Mouse (Mus musculus) intestine, embryonic 16.5 days (tissue): ENCODE results near the gene Lekr1. TPM values are rescaled to one million over a fixed set of nuclear protein-coding genes. Genes with fewer than 3 reads are reported as not detected.
A peak's percentile ranks its signal among the peaks of the same experiment; 100 is the strongest.

ENCODE experiments used
- ATAC-seq: fragments of 200-750 bp; cut with Nextera tagmentation; 2 replicates; pipeline ENCODE4 v1.8.0; 2017; ENCODE audit warnings: moderate TSS enrichment, moderate library complexity
- H3K27ac ChIP-seq: fragments of 300-500 bp; sonication (generic); 2 replicates; pipeline ENCODE4 v1.5.1; 2014; ENCODE audit warnings: mild to moderate bottlenecking, low read length
- H3K27me3 ChIP-seq: fragments of 300-500 bp; sonication (generic); replicated peaks from 2 replicates; pipeline ENCODE4 v1.6.1; 2014; ENCODE audit warnings: low read length, control low read depth, mixed read lengths; ENCODE audit not compliant: control insufficient read depth, insufficient read depth
- H3K36me3 ChIP-seq: fragments of 300-500 bp; sonication (generic); 2 replicates; pipeline ENCODE4 v1.6.1; 2014; ENCODE audit warnings: low read length, control low read depth; ENCODE audit not compliant: control insufficient read depth, insufficient read depth
- H3K4me1 ChIP-seq: fragments of 300-500 bp; sonication (generic); 2 replicates; pipeline ENCODE4 v1.6.1; 2014; ENCODE audit warnings: low read length, control low read depth, mixed read lengths; ENCODE audit not compliant: control insufficient read depth, insufficient read depth
- H3K4me2 ChIP-seq: fragments of 300-500 bp; sonication (generic); 2 replicates; pipeline ENCODE4 v1.6.1; 2014; ENCODE audit warnings: low read depth, low read length, control low read depth
- H3K4me3 ChIP-seq: fragments of 300-500 bp; sonication (generic); 2 replicates; pipeline ENCODE4 v1.5.1; 2014; ENCODE audit warnings: mild to moderate bottlenecking, low read length
- H3K9ac ChIP-seq: fragments of 300-500 bp; sonication (generic); 2 replicates; pipeline ENCODE4 v1.6.1; 2014; ENCODE audit warnings: low read depth, low read length
- H3K9me3 ChIP-seq: fragments of 300-500 bp; sonication (generic); 2 replicates; pipeline ENCODE4 v1.6.1; 2016; ENCODE audit warnings: low read length, control low read depth; ENCODE audit not compliant: control insufficient read depth
- whole genome bisulfite sequencing: fragments of 180-500 bp; shearing (Covaris S2); extraction: QIAGEN DNeasy Blood & Tissue Kit; methylation state at CpG from one replicate; pipeline ENCODE4 v1.1.7; 2014; 5-methylcytosine and 5-hydroxymethylcytosine counted together
- polyA plus RNA-seq: library from polyadenylated mRNA; unstranded; fragments of >200 nt; fragmentation: Nextera tagmentation; extraction: Ambion mirVana; gene quantifications from 2 replicates; pipeline ENCODE4 v1.2.1, GENCODE M21; 2015

Gene Lekr1
- polyA plus RNA-seq, 1 experiment from 2014 or later = 7.3 TPM

DNA sequence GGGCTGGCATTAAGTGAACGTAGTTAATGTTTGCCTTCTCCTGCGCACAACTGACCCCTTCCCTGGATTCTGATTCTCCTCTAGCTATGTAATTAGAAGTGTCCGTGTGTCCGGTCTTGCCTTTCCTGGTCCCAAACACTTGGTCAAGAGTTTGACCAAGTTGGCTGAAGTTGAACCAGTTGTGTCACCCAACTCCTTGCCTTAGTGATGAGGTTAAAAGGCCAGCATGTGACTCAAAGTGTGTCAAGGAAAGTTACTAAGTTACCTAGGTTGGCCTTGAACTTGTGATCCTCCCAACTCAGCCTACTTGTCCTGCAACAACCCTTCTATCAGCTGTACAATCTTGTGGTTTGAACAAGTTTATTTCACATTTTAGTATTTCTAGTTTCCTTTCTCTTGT is 5.7 kb upstream of the Lekr1 start:
- Histone ChIP-seq H3K4me2 (no peak overlapping the region), H3K9me3 (no peaks in the 10 kb centered on the region), H3K36me3 (no peaks in the 10 kb centered on the region), H3K4me1 (peaks cover 4% of the 10 kb centered on the region; the same call in 1 of the 2 replicates), H3K27ac (no peak overlapping the region), H3K27me3 (no peaks in the 10 kb centered on the region), H3K9ac (no peak overlapping the region), H3K4me3 (no peak overlapping the region)
- WGBS = 88% methylated on average over 4 of the region's 4 CpGs
- ATAC-seq = no peak

DNA sequence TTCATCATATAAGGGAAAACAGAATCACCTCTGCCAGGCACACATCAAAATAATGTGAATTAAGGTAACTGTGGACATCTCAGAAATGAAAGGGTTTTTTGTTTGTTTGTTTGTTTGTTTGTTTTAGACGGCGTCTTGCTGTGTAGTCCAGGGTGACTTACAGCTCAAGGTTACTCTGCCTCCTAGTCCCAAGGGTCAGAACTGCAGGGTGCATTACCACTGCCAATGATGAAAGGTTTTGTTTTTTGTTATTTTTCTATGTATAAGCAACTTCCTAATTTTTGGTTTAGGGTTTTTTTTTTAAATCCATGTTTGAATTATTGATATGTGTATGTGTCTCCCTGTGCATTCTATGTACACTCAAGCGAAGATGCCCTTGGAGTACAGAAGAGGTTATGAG is 4.3 kb upstream of the Lekr1 start:
- Histone ChIP-seq H3K4me2 (no peak overlapping the region), H3K9me3 (no peaks in the 10 kb centered on the region), H3K27me3 (no peaks in the 10 kb centered on the region), H3K4me3 (no peak overlapping the region), H3K27ac (no peak overlapping the region), H3K9ac (no peak overlapping the region), H3K36me3 (no peaks in the 10 kb centered on the region), H3K4me1 (peaks cover 4% of the 10 kb centered on the region; the same call in 1 of the 2 replicates)
- WGBS = 68% methylated on average over 3 of the region's 3 CpGs
- ATAC-seq = no peak

DNA sequence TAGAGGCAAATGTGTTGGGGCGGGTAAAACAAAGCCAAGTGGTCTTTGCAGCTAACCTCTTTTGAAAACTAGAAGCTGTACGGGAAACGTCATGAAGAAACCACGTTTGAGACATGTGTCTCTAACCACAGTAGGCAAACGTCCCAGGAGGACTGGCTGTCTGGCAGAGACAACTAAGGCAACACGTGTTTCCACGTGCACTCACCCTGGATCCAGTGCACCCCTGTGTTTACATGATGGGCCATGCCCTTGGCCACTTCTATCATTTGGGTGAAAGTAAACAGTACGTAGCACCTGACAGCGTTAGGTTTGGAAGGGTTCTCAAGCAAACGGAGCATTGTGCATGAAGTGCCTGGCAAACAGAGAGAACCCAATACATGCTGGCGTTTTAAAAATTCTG is 2.9 kb upstream of the Lekr1 start:
- Histone ChIP-seq H3K4me1 (peaks cover 4% of the 10 kb centered on the region; the same call in 1 of the 2 replicates), H3K27ac (no peak overlapping the region), H3K9ac (no peak overlapping the region), H3K36me3 (no peaks in the 10 kb centered on the region), H3K27me3 (no peaks in the 10 kb centered on the region), H3K4me3 (no peak overlapping the region), H3K4me2 (no peak overlapping the region), H3K9me3 (no peaks in the 10 kb centered on the region)
- no peak for ATAC-seq
- 33% methylated on average over 11 of the region's 11 CpGs for WGBS

DNA sequence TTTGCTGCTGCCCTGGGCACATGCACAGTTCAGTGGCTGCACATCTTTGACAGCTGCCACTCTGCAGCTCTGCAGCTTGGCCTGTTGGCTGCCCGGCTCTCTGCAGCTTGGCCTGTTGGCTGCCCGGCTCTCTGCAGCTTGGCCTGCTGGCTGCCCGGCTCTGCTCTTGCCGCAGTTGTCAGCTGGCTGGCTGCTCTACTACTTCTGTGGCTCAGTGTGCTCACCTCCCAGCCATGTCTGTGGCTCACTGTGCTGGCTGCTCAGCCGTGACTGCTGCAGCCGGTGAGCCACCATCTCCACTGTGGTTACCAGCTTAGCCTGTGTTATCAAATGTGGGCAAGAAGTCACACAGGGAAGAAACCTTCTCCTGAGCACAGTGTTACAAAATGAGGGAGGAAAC is 4.2 kb downstream of the Lekr1 start:
- H3K4me1 ChIP-seq = no peaks in the 10 kb centered on the region; the same call in 1 of the 2 replicates
- no peak overlapping the region for H3K4me2 ChIP-seq
- no peak overlapping the region for H3K4me3 ChIP-seq
- H3K27ac ChIP-seq = no peak overlapping the region
- no peak for ATAC-seq
- H3K9me3 ChIP-seq = no peaks in the 10 kb centered on the region
- H3K36me3 ChIP-seq = no peaks in the 10 kb centered on the region
- no peak overlapping the region for H3K9ac ChIP-seq
- H3K27me3 ChIP-seq = no peaks in the 10 kb centered on the region
- WGBS = 70% methylated on average over 6 of the region's 6 CpGs

DNA sequence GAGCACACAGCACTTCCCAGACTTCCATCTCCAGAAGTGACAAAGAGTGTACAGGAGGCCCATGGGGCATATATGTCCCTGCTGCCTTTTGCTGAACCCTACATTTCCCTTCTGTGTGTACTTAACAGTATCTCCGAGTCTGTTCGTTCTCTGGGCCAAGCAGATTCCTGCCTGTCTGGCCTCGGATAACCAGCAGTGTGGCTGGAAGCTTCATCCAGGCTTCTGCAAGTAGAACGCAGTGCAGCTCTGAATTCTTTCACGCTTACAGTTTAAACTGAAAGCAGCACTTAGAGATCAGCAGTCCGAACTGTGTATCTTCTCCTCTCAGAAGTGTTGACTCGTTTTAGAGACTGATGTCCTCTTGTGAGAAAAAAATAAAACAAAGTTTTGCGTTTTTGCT is 7.7 kb downstream of the Lekr1 start:
- WGBS = 34% methylated on average over 8 of the region's 8 CpGs
- no peak overlapping the region for H3K4me3 ChIP-seq
- H3K27ac ChIP-seq = peak overlapping the region; percentile 20
- H3K9me3 ChIP-seq = no peaks in the 10 kb centered on the region
- H3K36me3 ChIP-seq = no peaks in the 10 kb centered on the region
- H3K27me3 ChIP-seq = no peaks in the 10 kb centered on the region
- no peaks in the 10 kb centered on the region for H3K4me1 ChIP-seq
- ATAC-seq = peak; percentile 42; the same call in 1 of the 2 replicates
- no peak overlapping the region for H3K9ac ChIP-seq
- peak overlapping the region; percentile 11; the same call in 1 of the 2 replicates for H3K4me2 ChIP-seq

DNA sequence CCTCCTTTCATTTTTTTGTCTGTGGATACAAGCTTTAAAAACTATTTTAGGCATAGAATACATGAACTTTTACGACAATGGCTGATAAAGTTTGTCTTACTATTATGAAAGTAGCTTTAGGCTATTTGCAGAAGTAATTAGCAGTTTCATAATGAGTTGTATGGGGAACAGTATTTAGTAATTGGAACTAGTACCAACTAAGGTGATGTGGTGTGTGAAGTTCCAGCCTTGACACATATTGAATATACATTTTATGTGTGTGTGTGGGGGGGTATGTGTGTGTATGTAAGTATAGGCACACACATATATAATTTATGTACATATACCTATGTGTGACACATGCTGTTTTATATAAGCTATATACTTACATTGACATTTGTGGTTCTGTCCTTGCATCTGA is 14.6 kb downstream of the Lekr1 start:
- 84% methylated on average over 1 of the region's 1 CpGs for WGBS
- H3K4me2 ChIP-seq = no peak overlapping the region
- no peak overlapping the region for H3K27ac ChIP-seq

DNA sequence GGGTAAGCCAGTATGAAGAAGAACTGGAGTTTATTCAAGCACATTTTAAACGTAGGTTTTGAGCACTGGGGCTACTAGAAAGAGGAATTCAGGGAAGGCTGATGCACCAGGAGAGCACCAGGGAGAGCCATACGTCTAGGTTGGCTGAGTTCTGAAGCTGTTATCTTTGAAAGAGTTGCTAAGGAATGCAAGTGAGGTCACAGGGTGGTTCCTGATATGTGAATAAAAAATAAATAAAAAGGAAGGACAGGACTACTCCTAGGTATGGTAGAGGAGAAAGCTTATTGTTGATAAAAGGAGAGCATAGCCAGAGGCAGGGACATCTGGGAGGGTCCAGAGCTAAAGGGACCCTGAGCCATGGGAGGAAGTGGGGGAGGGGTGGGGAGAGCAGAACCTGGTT is 23.7 kb downstream of the Lekr1 start:
- ATAC-seq = no peak
- Histone ChIP-seq H3K9ac (no peak overlapping the region), H3K9me3 (no peaks in the 10 kb centered on the region), H3K27ac (no peak overlapping the region), H3K36me3 (no peaks in the 10 kb centered on the region), H3K27me3 (no peaks in the 10 kb centered on the region), H3K4me3 (no peak overlapping the region), H3K4me2 (no peak overlapping the region), H3K4me1 (no peaks in the 10 kb centered on the region)
- 34% methylated on average over 2 of the region's 2 CpGs for WGBS

More for the DNA sequence above, 14.6 kb downstream of the Lekr1 start:
- Histone ChIP-seq H3K27me3 (no peaks in the 10 kb centered on the region), H3K4me3 (no peak overlapping the region), H3K36me3 (no peaks in the 10 kb centered on the region), H3K4me1 (no peaks in the 10 kb centered on the region), H3K9ac (no peak overlapping the region), H3K9me3 (no peaks in the 10 kb centered on the region)
- no peak for ATAC-seq

DNA sequence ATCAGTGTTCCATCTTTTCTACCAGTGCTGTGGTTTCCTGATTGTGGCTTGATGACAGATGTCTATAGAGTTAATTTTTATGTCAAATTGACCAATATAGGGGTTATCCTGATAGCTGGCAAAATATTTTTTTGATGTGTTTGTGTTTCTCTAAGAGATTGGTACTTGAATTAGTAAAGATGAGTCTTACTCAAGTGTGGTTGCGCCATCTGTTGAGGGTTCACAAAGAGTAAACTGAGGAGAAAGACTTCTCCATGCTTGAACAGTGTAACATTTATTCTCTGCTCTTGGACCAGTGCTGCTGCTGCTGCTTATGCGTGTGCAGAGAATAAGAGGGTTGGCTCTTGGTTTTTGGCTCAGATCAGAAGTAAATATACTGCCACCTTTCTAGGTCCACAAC is 24.8 kb downstream of the Lekr1 start:
- H3K4me1 ChIP-seq = no peaks in the 10 kb centered on the region
- 91% methylated on average over 2 of the region's 2 CpGs for WGBS
- no peak overlapping the region for H3K4me3 ChIP-seq
- no peaks in the 10 kb centered on the region for H3K9me3 ChIP-seq
- H3K27ac ChIP-seq = no peak overlapping the region
- no peak overlapping the region for H3K9ac ChIP-seq
- H3K36me3 ChIP-seq = no peaks in the 10 kb centered on the region
- H3K27me3 ChIP-seq = no peaks in the 10 kb centered on the region
- no peak overlapping the region for H3K4me2 ChIP-seq
- ATAC-seq = no peak

DNA sequence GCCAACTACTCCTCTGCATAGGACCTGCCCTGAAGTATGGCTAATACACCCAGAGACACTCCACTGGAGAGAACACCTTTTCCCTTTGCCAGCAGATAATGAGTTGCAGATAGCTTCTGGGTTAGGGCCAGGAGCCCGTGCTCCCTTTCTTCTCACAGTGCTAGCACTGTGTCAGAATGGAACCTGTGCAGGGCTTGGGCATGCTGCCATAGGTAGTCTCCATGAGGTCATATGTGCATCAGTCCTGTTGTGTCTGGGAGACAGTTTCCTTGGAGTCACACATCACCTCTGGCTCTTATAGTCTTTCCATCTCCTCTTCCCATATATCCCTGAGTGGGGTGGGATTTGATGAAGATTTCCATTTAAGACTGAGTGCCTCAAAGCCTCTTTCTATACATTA is 33.7 kb downstream of the Lekr1 start:
- H3K9ac ChIP-seq = no peak overlapping the region
- H3K4me3 ChIP-seq = no peak overlapping the region
- no peak overlapping the region for H3K27ac ChIP-seq
- no peaks in the 10 kb centered on the region for H3K9me3 ChIP-seq
- H3K4me2 ChIP-seq = no peak overlapping the region
- no peaks in the 10 kb centered on the region for H3K27me3 ChIP-seq
- no peak for ATAC-seq
- WGBS = 76% methylated on average over 1 of the region's 1 CpGs
- no peaks in the 10 kb centered on the region for H3K36me3 ChIP-seq
- no peaks in the 10 kb centered on the region for H3K4me1 ChIP-seq

DNA sequence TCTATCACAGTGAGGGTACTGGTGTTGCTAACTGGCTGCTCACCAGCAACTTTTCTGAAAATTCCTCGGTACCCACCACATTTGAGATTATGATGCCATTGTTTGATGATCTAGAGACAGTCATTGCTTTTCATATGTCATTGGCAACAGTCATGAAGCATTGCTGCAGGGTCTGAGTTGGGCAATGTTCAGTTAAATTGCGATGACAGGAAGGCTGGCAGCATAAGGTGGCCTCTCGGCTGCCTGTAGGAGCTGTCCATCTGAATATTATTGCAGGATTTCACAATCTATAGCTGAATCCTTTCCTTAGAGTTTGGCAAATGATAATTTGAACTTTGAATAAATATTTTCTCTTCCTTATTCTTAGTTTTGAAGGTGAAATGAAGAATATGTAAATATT is 48.3 kb downstream of the Lekr1 start:
- Histone ChIP-seq H3K36me3 (no peaks in the 10 kb centered on the region), H3K27ac (no peak overlapping the region), H3K4me3 (no peak overlapping the region), H3K9ac (no peak overlapping the region), H3K4me1 (no peaks in the 10 kb centered on the region), H3K4me2 (no peak overlapping the region), H3K9me3 (no peaks in the 10 kb centered on the region), H3K27me3 (no peaks in the 10 kb centered on the region)
- 86% methylated on average over 3 of the region's 3 CpGs for whole genome bisulfite sequencing
- no peak for ATAC-seq
